Mouse (Mus musculus): Measurements from ENCODE around the gene Rmnd5a. TPM values are rescaled to one million over a fixed set of nuclear protein-coding genes. Genes with fewer than 3 reads are reported as not detected.
"Not testable (repeated sequence)": the region's sequence is repeated elsewhere in the genome, so short reads cannot be mapped to it uniquely, and the experiment has no call there.

Rmnd5a gene
- polyA plus RNA-seq (2015; fragmentation: Nextera tagmentation; extraction: Ambion mirVana): 7.7 and 8.1 TPM in 2 replicates

- Histone ChIP-seq H3K9ac (ENCODE audit: low read depth, low read length) (peak within 1 kb of the TSS; percentile 96), H3K4me1 (ENCODE audit: control insufficient read depth, insufficient read depth, low read depth, low read length) (peaks cover 28% of the 10 kb centered on the region), H3K4me2 (ENCODE audit: low read length) (peak within 1 kb of the TSS; percentile 92), H3K36me3 (ENCODE audit: control insufficient read depth, insufficient read depth, low read length) (no peaks in the 10 kb centered on the region), H3K4me3 (ENCODE audit: low read length) (peak within 1 kb of the TSS; percentile 94), H3K27me3 (replicated peaks; ENCODE audit: control insufficient read depth, insufficient read depth, low read length) (no peaks in the 10 kb centered on the region), H3K27ac (ENCODE audit: low read depth, low read length) (peak within 1 kb of the TSS; percentile 97), H3K9me3 (ENCODE audit: control insufficient read depth, low read length) (no peaks in the 10 kb centered on the region)
- WGBS: under 1% methylated on average over 75 of the region's 75 CpGs
- peak; percentile 99 for ATAC-seq
Observed at GRCm38 (mm10) chr6:71440492-71441250, at the start of gene Rmnd5a. Rmnd5a (minus strand) TSS chr6:71440637.

GRCm38 (mm10) chr6:71487966-71488365 lies 47.5 kb upstream of the Rmnd5a start:
- ATAC-seq: no peak
- no peaks in the 10 kb centered on the region for H3K27me3 ChIP-seq (replicated peaks; ENCODE audit: control insufficient read depth, insufficient read depth, low read length)
- no peak overlapping the region for H3K4me3 ChIP-seq (ENCODE audit: low read length)
- no peaks in the 10 kb centered on the region for H3K36me3 ChIP-seq (ENCODE audit: control insufficient read depth, insufficient read depth, low read length)
- H3K9ac ChIP-seq (ENCODE audit: low read depth, low read length): no peak overlapping the region
- no peaks in the 10 kb centered on the region for H3K4me1 ChIP-seq (ENCODE audit: control insufficient read depth, insufficient read depth, low read depth, low read length)
- 44% methylated on average over 3 of the region's 4 CpGs for WGBS
- H3K9me3 ChIP-seq (ENCODE audit: control insufficient read depth, low read length): no peaks in the 10 kb centered on the region
- H3K4me2 ChIP-seq (ENCODE audit: low read length): no peak overlapping the region
- H3K27ac ChIP-seq (ENCODE audit: low read depth, low read length): no peak overlapping the region

GRCm38 (mm10) chr6:71486867-71487266 lies 46.4 kb upstream of the Rmnd5a start:
- Histone ChIP-seq H3K27me3 (replicated peaks; ENCODE audit: control insufficient read depth, insufficient read depth, low read length) (no peaks in the 10 kb centered on the region), H3K4me2 (ENCODE audit: low read length) (no peak overlapping the region), H3K27ac (ENCODE audit: low read depth, low read length) (no peak overlapping the region), H3K9ac (ENCODE audit: low read depth, low read length) (no peak overlapping the region), H3K36me3 (ENCODE audit: control insufficient read depth, insufficient read depth, low read length) (no peaks in the 10 kb centered on the region), H3K9me3 (ENCODE audit: control insufficient read depth, low read length) (no peaks in the 10 kb centered on the region), H3K4me3 (ENCODE audit: low read length) (no peak overlapping the region), H3K4me1 (ENCODE audit: control insufficient read depth, insufficient read depth, low read depth, low read length) (no peaks in the 10 kb centered on the region)
- ATAC-seq: no peak
- 91% methylated on average over 1 of the region's 1 CpGs for WGBS

GRCm38 (mm10) chr6:71486226-71486625 lies 45.8 kb upstream of the Rmnd5a start:
- Histone ChIP-seq H3K36me3 (ENCODE audit: control insufficient read depth, insufficient read depth, low read length) (no peaks in the 10 kb centered on the region), H3K4me1 (ENCODE audit: control insufficient read depth, insufficient read depth, low read depth, low read length) (no peaks in the 10 kb centered on the region), H3K4me2 (ENCODE audit: low read length) (no peak overlapping the region), H3K4me3 (ENCODE audit: low read length) (no peak overlapping the region), H3K9ac (ENCODE audit: low read depth, low read length) (no peak overlapping the region), H3K9me3 (ENCODE audit: control insufficient read depth, low read length) (no peaks in the 10 kb centered on the region), H3K27ac (ENCODE audit: low read depth, low read length) (no peak overlapping the region), H3K27me3 (replicated peaks; ENCODE audit: control insufficient read depth, insufficient read depth, low read length) (no peaks in the 10 kb centered on the region)
- no peak for ATAC-seq
- WGBS: 82% methylated on average over 2 of the region's 2 CpGs

- Histone ChIP-seq H3K27me3 (replicated peaks; ENCODE audit: control insufficient read depth, insufficient read depth, low read length) (no peaks in the 10 kb centered on the region), H3K36me3 (ENCODE audit: control insufficient read depth, insufficient read depth, low read length) (no peaks in the 10 kb centered on the region), H3K4me2 (ENCODE audit: low read length) (no peak overlapping the region), H3K4me1 (ENCODE audit: control insufficient read depth, insufficient read depth, low read depth, low read length) (no peaks in the 10 kb centered on the region), H3K9me3 (ENCODE audit: control insufficient read depth, low read length) (no peaks in the 10 kb centered on the region), H3K4me3 (ENCODE audit: low read length) (no peak overlapping the region), H3K9ac (ENCODE audit: low read depth, low read length) (no peak overlapping the region), H3K27ac (ENCODE audit: low read depth, low read length) (no peak overlapping the region)
- ATAC-seq: no peak
- WGBS: 78% methylated on average over 5 of the region's 5 CpGs
Observed at GRCm38 (mm10) chr6:71485246-71485645, 44.8 kb upstream of the Rmnd5a start.

GRCm38 (mm10) chr6:71481136-71481535 lies 40.7 kb upstream of the Rmnd5a start:
- Histone ChIP-seq H3K9me3 (ENCODE audit: control insufficient read depth, low read length) (no peaks in the 10 kb centered on the region), H3K27me3 (replicated peaks; ENCODE audit: control insufficient read depth, insufficient read depth, low read length) (no peaks in the 10 kb centered on the region), H3K4me1 (ENCODE audit: control insufficient read depth, insufficient read depth, low read depth, low read length) (no peaks in the 10 kb centered on the region), H3K36me3 (ENCODE audit: control insufficient read depth, insufficient read depth, low read length) (no peaks in the 10 kb centered on the region), H3K9ac (ENCODE audit: low read depth, low read length) (no peak overlapping the region), H3K4me2 (ENCODE audit: low read length) (no peak overlapping the region), H3K27ac (ENCODE audit: low read depth, low read length) (no peak overlapping the region), H3K4me3 (ENCODE audit: low read length) (no peak overlapping the region)
- no peak for ATAC-seq
- WGBS: 48% methylated on average over 7 of the region's 7 CpGs

- H3K9me3 ChIP-seq (ENCODE audit: control insufficient read depth, low read length): no peaks in the 10 kb centered on the region
- H3K36me3 ChIP-seq (ENCODE audit: control insufficient read depth, insufficient read depth, low read length): no peaks in the 10 kb centered on the region
- no peaks in the 10 kb centered on the region for H3K4me1 ChIP-seq (ENCODE audit: control insufficient read depth, insufficient read depth, low read depth, low read length)
- H3K9ac ChIP-seq (ENCODE audit: low read depth, low read length): no peak overlapping the region
- no peak overlapping the region for H3K4me2 ChIP-seq (ENCODE audit: low read length)
- no peaks in the 10 kb centered on the region for H3K27me3 ChIP-seq (replicated peaks; ENCODE audit: control insufficient read depth, insufficient read depth, low read length)
- no peak for ATAC-seq
- H3K4me3 ChIP-seq (ENCODE audit: low read length): no peak overlapping the region
- 93% methylated on average over 1 of the region's 1 CpGs for WGBS
- H3K27ac ChIP-seq (ENCODE audit: low read depth, low read length): no peak overlapping the region
Observed at GRCm38 (mm10) chr6:71480136-71480535, 39.7 kb upstream of the Rmnd5a start.

- not testable (repeated sequence) for H3K9me3 ChIP-seq (ENCODE audit: control insufficient read depth, low read length); H3K27ac ChIP-seq (ENCODE audit: low read depth, low read length); H3K4me2 ChIP-seq (ENCODE audit: low read length); H3K27me3 ChIP-seq (replicated peaks; ENCODE audit: control insufficient read depth, insufficient read depth, low read length); H3K4me1 ChIP-seq (ENCODE audit: control insufficient read depth, insufficient read depth, low read depth, low read length); H3K36me3 ChIP-seq (ENCODE audit: control insufficient read depth, insufficient read depth, low read length); H3K9ac ChIP-seq (ENCODE audit: low read depth, low read length); H3K4me3 ChIP-seq (ENCODE audit: low read length); ATAC-seq
- WGBS: 98% methylated on average over 2 of the region's 2 CpGs
Observed at GRCm38 (mm10) chr6:71479588-71479987, 39.2 kb upstream of the Rmnd5a start.

GRCm38 (mm10) chr6:71478816-71479568 lies 38.6 kb upstream of the Rmnd5a start:
- H3K4me1 ChIP-seq (ENCODE audit: control insufficient read depth, insufficient read depth, low read depth, low read length); H3K36me3 ChIP-seq (ENCODE audit: control insufficient read depth, insufficient read depth, low read length); H3K4me2 ChIP-seq (ENCODE audit: low read length); H3K27me3 ChIP-seq (replicated peaks; ENCODE audit: control insufficient read depth, insufficient read depth, low read length); H3K9ac ChIP-seq (ENCODE audit: low read depth, low read length); H3K27ac ChIP-seq (ENCODE audit: low read depth, low read length); ATAC-seq; H3K4me3 ChIP-seq (ENCODE audit: low read length); H3K9me3 ChIP-seq (ENCODE audit: control insufficient read depth, low read length): not testable (repeated sequence)
- WGBS: 93% methylated on average over 8 of the region's 10 CpGs

Data from hindbrain, embryonic 16.5 days (tissue).